Mouse (Mus musculus) heart, embryonic 16.5 days (tissue): ENCODE data around the gene Eif2b2. TPM values are rescaled to one million over a fixed set of nuclear protein-coding genes. Genes with fewer than 3 reads are reported as not detected.
A peak's percentile ranks its signal among the peaks of the same experiment; 100 is the strongest.

Source experiments
- ATAC-seq: fragments of 200-750 bp; cut with Nextera tagmentation; replicated peaks from 2 replicates; pipeline ENCODE4 v1.8.0; 2017; ENCODE audit warnings: moderate number of reproducible peaks; ENCODE audit not compliant: insufficient read depth, low FRiP score; ENCODE audit errors: extremely low read depth
- H3K27ac ChIP-seq: fragments of 300-500 bp; sonication (generic); 2 replicates; pipeline ENCODE4 v1.5.1; 2014; ENCODE audit warnings: mild to moderate bottlenecking, low read length, control low read depth, moderate library complexity
- H3K27me3 ChIP-seq: fragments of 300-500 bp; sonication (generic); 2 replicates; pipeline ENCODE4 v1.6.1; 2014; ENCODE audit warnings: low read length, mixed read lengths; ENCODE audit not compliant: control insufficient read depth, insufficient read depth
- H3K36me3 ChIP-seq: fragments of 300-500 bp; sonication (generic); 2 replicates; pipeline ENCODE4 v1.6.1; 2014; ENCODE audit not compliant: control insufficient read depth, insufficient read depth
- H3K4me1 ChIP-seq: fragments of 300-500 bp; sonication (generic); 2 replicates; pipeline ENCODE4 v1.6.1; 2014; ENCODE audit warnings: low read length, mixed read lengths; ENCODE audit not compliant: control insufficient read depth, insufficient read depth
- H3K4me2 ChIP-seq: fragments of 300-500 bp; sonication (generic); 2 replicates; pipeline ENCODE4 v1.6.1; 2014; ENCODE audit warnings: low read depth, mild to moderate bottlenecking, control low read depth, low read length
- H3K4me3 ChIP-seq: fragments of 300-500 bp; sonication (generic); 2 replicates; pipeline ENCODE4 v1.5.1; 2014; ENCODE audit warnings: mild to moderate bottlenecking, control low read depth, low read length
- H3K9ac ChIP-seq: fragments of 300-500 bp; sonication (generic); 2 replicates; pipeline ENCODE4 v1.6.1; 2014; ENCODE audit warnings: low read length, control low read depth
- H3K9me3 ChIP-seq: fragments of 300-500 bp; sonication (generic); replicated peaks from 2 replicates; pipeline ENCODE4 v1.6.1; 2016; ENCODE audit warnings: low read length; ENCODE audit not compliant: control insufficient read depth
- WGBS: fragments of 180-500 bp; shearing (Covaris S2); extraction: QIAGEN DNeasy Blood & Tissue Kit; methylation state at CpG from one replicate; pipeline ENCODE4 v1.1.7; 2014; 5-methylcytosine and 5-hydroxymethylcytosine counted together
- polyA plus RNA-seq: library from polyadenylated mRNA; unstranded; fragments of >200 nt; fragmentation: Nextera tagmentation; extraction: Ambion mirVana; gene quantifications from 2 replicates; pipeline ENCODE4 v1.2.1, GENCODE M21; 2015

The Eif2b2 gene
- polyA plus RNA-seq, 1 experiment from 2014 or later: 68.6 TPM

DNA sequence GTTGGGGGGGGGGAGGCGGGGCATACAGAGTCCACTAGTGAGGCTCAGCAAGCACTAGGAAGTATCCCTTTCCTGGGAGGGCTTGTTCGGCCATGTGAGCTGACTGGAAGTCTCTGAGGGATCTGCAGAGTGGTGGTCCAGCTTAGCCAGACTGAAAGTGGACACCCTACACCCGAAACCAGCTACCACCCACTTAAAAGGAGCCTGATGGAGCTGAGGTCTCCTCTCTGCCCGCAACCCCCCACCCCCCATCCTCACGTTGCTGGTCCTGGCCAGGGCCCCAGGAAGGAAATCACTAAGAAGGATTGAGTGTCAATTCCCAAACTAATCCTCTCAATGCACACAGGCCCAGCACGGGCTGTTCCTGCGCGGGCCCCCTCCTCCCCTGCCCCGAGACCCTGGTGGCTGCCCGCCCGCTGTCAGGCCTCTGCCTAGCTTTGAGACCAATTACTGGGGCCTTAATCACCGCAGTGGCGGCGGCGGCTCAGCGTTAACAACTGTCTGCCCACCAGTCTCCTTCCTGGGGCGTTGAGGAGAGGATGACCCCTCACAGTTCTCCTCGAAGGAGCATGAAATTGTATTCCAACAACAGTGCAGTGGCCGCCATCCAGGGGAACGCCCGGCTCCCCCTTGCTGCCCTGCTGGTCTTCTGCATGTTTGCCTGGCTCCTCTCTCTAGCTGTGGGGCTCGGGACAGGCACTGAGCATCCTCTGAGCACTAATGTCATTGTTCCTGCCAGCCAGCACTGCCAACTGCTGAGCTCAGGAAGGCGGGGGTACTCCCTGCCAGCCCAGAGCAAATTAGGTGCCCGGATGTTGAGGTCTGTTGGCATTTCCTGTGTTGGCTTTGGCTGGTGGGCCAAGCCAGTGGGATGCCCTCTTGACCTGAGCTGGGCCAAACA, 18.1 kb upstream of the Eif2b2 start:
- peak; percentile 43; the same call in 1 of the 2 replicates for ATAC-seq
- Histone ChIP-seq H3K4me1 (peaks cover 4% of the 10 kb centered on the region), H3K4me2 (no peak overlapping the region), H3K9ac (no peak overlapping the region), H3K36me3 (no peaks in the 10 kb centered on the region), H3K27ac (no peak overlapping the region), H3K9me3 (no peaks in the 10 kb centered on the region), H3K4me3 (no peak overlapping the region), H3K27me3 (no peaks in the 10 kb centered on the region)
- 46% methylated on average over 24 of the region's 24 CpGs for WGBS

DNA sequence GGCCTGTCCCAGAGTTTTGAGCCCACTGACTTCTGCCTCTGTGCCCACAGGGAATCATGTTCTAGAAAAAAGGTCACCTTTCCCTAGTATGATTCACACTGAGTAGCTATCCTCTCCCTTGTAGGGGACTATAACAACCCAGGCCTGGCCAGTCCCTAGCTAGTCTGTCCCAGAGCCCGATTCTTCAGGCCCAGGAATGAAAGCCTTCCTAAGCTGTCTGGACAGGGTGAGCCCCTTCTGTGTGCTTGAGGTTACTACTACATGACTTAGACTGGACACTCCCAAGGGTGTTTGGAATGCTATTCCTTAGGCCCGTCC, 17.5 kb upstream of the Eif2b2 start:
- Histone ChIP-seq H3K4me2 (no peak overlapping the region), H3K4me3 (no peak overlapping the region), H3K9me3 (no peaks in the 10 kb centered on the region), H3K36me3 (no peaks in the 10 kb centered on the region), H3K4me1 (peaks cover 3% of the 10 kb centered on the region), H3K9ac (no peak overlapping the region), H3K27ac (no peak overlapping the region; the same call in 1 of the 2 replicates), H3K27me3 (no peaks in the 10 kb centered on the region)
- no peak for ATAC-seq
- 75% methylated on average over 2 of the region's 2 CpGs for WGBS

DNA sequence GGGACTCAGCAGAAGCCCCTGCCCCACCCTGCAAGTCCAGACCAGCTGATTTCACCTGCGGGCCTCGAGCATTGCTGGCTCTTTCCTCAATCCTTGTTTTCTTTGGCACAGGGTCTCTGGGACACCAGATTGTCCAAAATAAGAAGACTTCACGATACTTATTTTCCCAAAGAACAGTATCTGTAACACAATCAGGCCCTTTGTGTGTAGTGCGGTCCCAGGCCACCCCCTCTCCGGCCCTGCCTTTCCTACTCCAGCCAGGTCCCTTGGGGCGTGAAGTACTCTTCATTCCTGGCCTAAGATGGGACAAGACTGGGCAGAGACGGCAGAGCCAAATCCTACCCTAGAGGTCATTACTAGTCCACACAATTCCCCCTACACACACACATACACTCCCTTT, 17.1 kb upstream of the Eif2b2 start:
- no peak for ATAC-seq
- no peaks in the 10 kb centered on the region for H3K9me3 ChIP-seq
- WGBS: 70% methylated on average over 7 of the region's 7 CpGs

DNA sequence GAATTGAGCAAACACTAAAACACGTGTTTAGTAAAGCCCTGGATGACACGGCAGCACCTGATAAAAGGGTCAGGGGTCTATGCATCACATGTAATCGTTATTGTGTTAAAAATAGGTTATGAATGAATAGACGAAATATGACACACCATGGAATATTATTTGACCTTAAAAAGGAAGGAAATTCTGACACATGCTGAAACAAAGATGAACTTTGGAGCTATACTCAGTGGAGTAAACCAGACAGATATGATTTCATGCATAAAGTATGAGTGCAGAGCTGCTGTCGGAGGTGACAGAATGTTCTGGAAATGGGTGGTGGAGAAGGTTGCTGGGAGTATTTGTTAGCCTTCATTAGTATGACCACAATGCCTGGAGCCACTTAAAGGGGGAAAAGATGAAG, 15.6 kb upstream of the Eif2b2 start:
- WGBS: 42% methylated on average over 5 of the region's 5 CpGs
- H3K4me1 ChIP-seq: peaks cover 6% of the 10 kb centered on the region
- no peaks in the 10 kb centered on the region for H3K36me3 ChIP-seq
- no peak for ATAC-seq
- no peak overlapping the region for H3K9ac ChIP-seq
- no peaks in the 10 kb centered on the region for H3K27me3 ChIP-seq
- no peak overlapping the region for H3K27ac ChIP-seq
- no peaks in the 10 kb centered on the region for H3K9me3 ChIP-seq
- no peak overlapping the region for H3K4me3 ChIP-seq
- H3K4me2 ChIP-seq: no peak overlapping the region

More for the DNA sequence above, 17.1 kb upstream of the Eif2b2 start:
- Histone ChIP-seq H3K4me1 (peaks cover 3% of the 10 kb centered on the region), H3K27me3 (no peaks in the 10 kb centered on the region), H3K27ac (no peak overlapping the region; the same call in 1 of the 2 replicates), H3K36me3 (no peaks in the 10 kb centered on the region), H3K4me3 (no peak overlapping the region), H3K4me2 (no peak overlapping the region), H3K9ac (no peak overlapping the region)

DNA sequence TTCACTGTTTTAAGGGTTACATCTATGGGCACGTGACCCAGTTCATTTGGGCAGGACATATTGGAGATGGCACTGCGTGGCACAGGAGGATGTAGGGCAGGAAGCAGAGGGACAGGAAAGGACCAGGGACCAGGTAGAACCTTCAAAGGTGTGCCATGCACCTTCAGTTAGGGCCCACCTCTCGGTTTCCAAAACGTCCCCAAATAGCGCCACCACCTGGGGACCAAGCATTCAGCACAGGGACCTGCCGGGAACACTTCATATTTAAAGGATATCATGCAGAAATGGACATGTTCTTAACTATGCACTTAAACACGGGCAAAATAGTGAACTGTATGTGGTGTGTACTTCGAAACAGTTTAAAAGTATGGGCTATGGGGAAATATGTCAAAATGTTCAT, 15.2 kb upstream of the Eif2b2 start:
- Histone ChIP-seq H3K27me3 (no peaks in the 10 kb centered on the region), H3K9ac (no peak overlapping the region), H3K4me1 (peaks cover 8% of the 10 kb centered on the region), H3K9me3 (no peaks in the 10 kb centered on the region), H3K4me3 (no peak overlapping the region), H3K36me3 (no peaks in the 10 kb centered on the region), H3K27ac (no peak overlapping the region), H3K4me2 (no peak overlapping the region)
- ATAC-seq: no peak
- 49% methylated on average over 8 of the region's 8 CpGs for WGBS

DNA sequence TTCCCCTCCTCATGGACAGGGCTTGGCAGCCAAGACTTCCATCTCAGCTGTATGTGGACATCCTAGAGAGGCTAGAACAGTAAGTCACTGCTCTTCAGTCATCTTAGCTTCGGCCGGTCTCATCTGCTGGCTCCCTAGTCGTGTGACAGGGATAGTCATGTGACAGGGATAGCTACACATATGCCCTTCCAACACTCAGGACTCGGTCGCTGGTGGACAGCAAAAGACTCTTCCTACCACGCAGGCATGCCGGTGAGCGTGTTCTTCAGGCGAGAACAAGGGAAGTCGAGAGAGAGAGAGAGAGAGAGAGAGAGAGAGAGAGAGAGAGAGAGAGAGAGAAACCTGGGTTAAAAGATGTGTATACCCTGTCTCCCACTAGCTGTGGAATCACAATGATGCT, 13.9 kb upstream of the Eif2b2 start:
- 83% methylated on average over 10 of the region's 10 CpGs for WGBS
- Histone ChIP-seq H3K4me2 (no peak overlapping the region), H3K36me3 (no peaks in the 10 kb centered on the region), H3K27me3 (no peaks in the 10 kb centered on the region), H3K9ac (no peak overlapping the region), H3K4me3 (no peak overlapping the region), H3K9me3 (no peaks in the 10 kb centered on the region), H3K27ac (no peak overlapping the region), H3K4me1 (peaks cover 10% of the 10 kb centered on the region)
- ATAC-seq: no peak

DNA sequence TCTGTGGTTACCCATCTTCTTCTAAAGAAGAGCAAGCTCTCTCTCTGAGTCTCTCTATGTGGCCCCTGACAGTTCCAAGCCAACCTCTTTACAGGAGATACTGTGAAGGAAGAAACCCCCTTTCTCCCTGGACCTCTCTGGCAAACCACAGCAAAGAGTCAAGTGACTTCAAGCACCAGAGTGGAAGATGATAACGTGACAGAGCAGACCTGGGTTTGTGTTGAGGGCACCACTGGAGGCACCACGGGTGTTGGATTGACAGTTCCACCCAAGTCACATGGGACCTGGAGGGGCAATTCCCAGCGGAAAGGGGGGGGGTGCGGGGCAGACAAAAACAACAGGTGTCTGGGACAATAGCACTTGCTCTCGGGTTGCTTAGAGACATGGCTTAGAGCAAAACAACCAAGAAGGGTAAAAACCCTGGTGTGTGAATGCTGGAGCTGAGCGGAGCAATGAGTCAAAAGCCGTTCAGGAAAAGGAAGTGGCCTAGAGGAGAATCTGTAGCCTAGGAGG, 10.5 kb upstream of the Eif2b2 start:
- peak; percentile 46; the same call in 1 of the 2 replicates for ATAC-seq

DNA sequence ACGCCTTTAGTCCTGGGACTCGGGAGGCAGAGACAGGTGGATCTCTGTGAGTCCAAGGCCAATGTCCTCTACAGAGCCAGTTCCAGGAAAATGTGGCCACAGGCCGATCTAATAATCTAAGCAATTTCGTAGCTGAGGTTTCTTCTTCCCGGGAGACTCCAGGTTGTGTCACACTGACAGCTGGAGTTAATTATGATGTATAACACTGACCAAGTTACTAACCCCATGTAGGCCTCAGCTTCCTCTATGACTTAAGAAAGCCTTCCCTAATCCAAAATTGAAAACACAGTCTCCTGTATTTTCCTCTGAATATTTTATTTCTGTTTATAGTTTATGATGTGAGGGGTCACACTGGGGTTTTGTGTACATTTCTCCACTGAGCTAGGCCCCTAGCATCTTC, 4.2 kb upstream of the Eif2b2 start:
- Histone ChIP-seq H3K4me2 (no peak overlapping the region), H3K36me3 (no peaks in the 10 kb centered on the region), H3K27ac (no peak overlapping the region), H3K9me3 (no peaks in the 10 kb centered on the region), H3K4me1 (peaks cover 14% of the 10 kb centered on the region), H3K9ac (no peak overlapping the region), H3K27me3 (no peaks in the 10 kb centered on the region), H3K4me3 (no peak overlapping the region)
- WGBS: 78% methylated on average over 5 of the region's 5 CpGs
- no peak for ATAC-seq

More for the DNA sequence above, 10.5 kb upstream of the Eif2b2 start:
- WGBS: 20% methylated on average over 7 of the region's 7 CpGs
- Histone ChIP-seq H3K4me3 (no peak overlapping the region), H3K4me1 (peaks cover 17% of the 10 kb centered on the region), H3K9me3 (no peaks in the 10 kb centered on the region), H3K9ac (no peak overlapping the region), H3K4me2 (no peak overlapping the region), H3K27me3 (no peaks in the 10 kb centered on the region), H3K27ac (no peak overlapping the region), H3K36me3 (no peaks in the 10 kb centered on the region)

DNA sequence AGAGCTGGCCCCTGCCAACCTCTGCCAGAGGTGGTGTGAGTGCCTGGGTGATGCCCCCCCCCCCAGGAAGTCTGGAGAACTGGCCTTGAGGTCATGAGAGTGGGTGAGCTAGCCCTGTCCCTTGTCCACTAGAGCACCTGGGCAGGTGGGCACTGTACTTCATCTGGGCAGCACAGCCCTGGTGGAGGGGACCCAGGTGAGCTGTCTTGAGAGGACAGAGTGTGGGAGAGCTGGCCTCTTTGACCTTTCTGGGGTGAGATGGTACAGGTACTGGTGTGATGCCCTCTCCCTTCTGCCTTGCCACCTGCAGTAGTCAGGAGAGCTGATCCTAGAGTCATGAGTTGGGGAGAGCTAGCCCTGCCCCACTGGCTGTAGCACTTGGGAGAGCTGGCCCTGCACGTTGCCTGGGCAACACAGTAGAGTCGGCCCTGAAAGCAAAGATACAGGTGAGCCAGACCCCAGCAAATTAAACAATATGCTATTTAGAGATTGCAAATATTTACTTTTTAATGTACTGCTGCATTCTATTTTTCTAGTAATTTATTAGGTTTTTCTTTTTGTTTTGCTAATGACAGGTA, 1.5 kb upstream of the Eif2b2 start:
- H3K9me3 ChIP-seq: no peaks in the 10 kb centered on the region
- no peak for ATAC-seq
- 76% methylated on average over 2 of the region's 2 CpGs for WGBS
- H3K4me2 ChIP-seq: no peak overlapping the region
- H3K4me1 ChIP-seq: peaks cover 16% of the 10 kb centered on the region
- peaks cover 12% of the 10 kb centered on the region for H3K36me3 ChIP-seq
- H3K4me3 ChIP-seq: no peak overlapping the region
- no peaks in the 10 kb centered on the region for H3K27me3 ChIP-seq
- no peak overlapping the region for H3K27ac ChIP-seq
- no peak overlapping the region for H3K9ac ChIP-seq
